Mouse (Mus musculus): Measurements from ENCODE around the gene Qars. TPM values are rescaled to one million over a fixed set of nuclear protein-coding genes. Genes with fewer than 3 reads are reported as not detected.

The Qars gene
- total RNA-seq (2021) = 10 to 100 TPM; 77.2 to 78.3 TPM
- long read RNA-seq, experiment 1, transcript Qars-201 (24 exons, 2,800 nt) = major isoform, 63 of 76 reads
- long read RNA-seq, experiment 1, partial matches to known transcripts = 10 of 76 reads
- long read RNA-seq, experiment 1, other reads (novel, unspliced or antisense) = 3 of 76 reads
- long read RNA-seq, experiment 2, transcript Qars-201 (24 exons, 2,800 nt) = major isoform, 38 of 50 reads
- long read RNA-seq, experiment 2, partial matches to known transcripts = 6 of 50 reads
- long read RNA-seq, experiment 2, other reads (novel, unspliced or antisense) = 6 of 50 reads

GRCm38 (mm10) chr9:108507619-108508434 lies at the start of gene Qars:
Gene Qars, plus strand, starts transcription at chr9:108507706.
- peak; percentile 89 for DNase-seq

DNA sequence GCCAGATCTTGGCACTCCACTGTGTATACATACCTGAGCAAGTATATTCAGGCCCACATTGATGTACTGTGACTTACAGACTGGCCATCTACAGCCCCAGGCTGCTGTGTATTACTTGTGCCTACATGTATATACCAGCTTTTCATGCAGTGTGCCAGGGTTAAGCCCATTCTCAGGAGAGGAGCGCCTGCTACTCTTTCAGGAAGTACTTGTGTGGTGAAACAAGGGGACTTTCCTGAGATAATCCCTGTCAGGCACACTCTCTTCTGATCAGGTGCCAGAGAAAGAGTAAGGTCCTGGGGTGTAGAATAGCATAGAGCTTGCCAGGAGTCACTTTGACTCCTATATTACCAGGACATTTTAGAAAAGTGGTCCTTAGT lies 47.6 kb upstream of the Qars start:
- no peak for DNase-seq

- DNase-seq = peak; percentile 88
These were observed 47.0 kb upstream of the Qars start, which contains the start of gene Ccdc71 for GRCm38 (mm10) chr9:108460319-108461178. Gene Ccdc71, plus strand, starts transcription at chr9:108460527.

DNA sequence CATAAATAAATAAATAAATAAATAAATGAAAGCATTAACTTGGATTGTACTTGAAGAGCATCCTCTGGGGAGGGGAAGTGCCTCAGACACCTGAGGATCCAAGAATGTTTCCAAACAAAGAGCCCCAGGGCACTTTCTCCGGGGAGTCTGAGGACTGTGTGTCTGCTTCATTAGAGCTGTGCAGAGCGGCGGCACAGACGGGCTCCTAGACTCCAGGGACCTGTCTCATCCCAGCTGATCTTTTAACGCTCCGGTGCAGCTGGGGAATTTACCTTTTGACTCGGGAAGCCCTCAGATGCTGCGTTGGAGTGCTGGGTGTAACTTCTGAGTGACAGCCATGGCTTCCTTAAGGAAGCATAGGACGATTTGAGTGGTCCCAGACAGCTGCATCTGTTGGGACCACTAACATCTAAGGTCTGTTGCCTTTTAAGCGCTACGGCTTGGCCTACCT lies 46.3 kb upstream of the Qars start, which contains the start of gene Klhdc8b:
TSS of gene Klhdc8b (minus strand) at position 401 of the 451 bp plus-strand sequence.
- DNase-seq = no peak

- DNase-seq = no peak
These were observed 45.8 kb upstream of the Qars start for GRCm38 (mm10) chr9:108461675-108462074.

GRCm38 (mm10) chr9:108462192-108462591 lies 45.3 kb upstream of the Qars start:
- no peak for DNase-seq

DNA sequence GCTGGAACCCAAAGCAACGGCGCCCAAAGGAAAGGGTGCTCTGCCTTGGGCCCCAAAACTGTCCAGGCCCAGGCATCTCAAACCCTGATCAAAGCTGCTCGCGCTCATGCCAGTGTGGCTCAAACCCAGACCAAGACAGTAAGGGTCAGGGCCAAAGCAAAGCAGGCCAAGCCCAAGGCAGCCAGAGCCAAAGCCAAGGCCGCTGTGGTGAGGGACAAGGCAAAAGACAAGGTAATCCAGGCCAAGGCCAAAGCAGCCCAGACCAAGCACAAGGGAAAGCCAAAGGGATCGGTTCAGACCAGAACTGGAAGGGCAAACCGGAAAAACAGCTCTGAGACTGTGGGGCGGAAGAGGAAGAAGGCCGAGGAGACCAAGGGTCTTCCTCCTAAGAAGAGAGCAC lies 43.8 kb upstream of the Qars start:
- no peak for DNase-seq

- no peak for DNase-seq
These were observed 41.3 kb upstream of the Qars start for GRCm38 (mm10) chr9:108466219-108466618.

DNA sequence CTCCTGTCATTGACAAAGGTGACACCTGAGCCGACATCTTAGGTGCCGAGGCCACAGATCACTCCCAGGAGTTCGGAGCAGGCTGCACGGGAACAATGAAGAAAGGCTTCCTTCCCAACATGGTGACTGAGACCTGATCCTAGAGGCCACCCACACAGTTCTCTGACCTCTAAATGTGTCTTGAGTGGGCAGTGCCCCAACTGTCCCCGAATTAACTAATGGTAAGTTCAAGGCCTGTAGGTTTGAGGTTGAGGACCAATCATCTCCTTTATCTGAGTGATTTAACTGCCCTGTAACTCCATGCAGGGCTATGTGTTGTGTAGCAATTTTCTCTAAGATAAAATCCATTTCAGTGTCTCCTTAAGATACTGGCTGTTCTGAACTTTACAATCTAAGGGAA lies 38.1 kb upstream of the Qars start:
- DNase-seq = no peak

DNA sequence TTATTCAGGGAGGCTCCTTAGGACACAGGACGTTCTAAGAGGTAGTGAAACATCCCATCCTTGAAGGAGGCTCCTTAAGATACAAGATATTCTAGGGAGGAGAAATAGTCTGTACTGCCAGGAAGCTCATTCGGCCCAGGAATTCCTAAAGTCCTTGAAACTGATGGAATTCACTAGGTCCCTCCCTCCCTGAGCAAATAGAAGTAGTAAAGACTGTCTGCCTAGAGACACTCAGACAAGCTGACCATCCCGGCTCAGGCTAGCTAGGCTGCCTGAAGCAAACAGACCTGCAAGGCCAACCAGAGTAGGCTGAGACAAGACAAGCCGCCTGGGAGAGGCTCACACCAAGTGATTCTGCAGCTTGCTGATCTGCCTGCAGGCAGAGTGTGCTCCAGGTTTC lies 37.7 kb upstream of the Qars start:
- DNase-seq = no peak

GRCm38 (mm10) chr9:108474528-108474927 lies 33.0 kb upstream of the Qars start:
- no peak for DNase-seq

GRCm38 (mm10) chr9:108478638-108479156 lies 28.8 kb upstream of the Qars start:
- DNase-seq = peak; percentile 86

GRCm38 (mm10) chr9:108479241-108479640 lies 28.3 kb upstream of the Qars start:
- peak; percentile 25 for DNase-seq

DNA sequence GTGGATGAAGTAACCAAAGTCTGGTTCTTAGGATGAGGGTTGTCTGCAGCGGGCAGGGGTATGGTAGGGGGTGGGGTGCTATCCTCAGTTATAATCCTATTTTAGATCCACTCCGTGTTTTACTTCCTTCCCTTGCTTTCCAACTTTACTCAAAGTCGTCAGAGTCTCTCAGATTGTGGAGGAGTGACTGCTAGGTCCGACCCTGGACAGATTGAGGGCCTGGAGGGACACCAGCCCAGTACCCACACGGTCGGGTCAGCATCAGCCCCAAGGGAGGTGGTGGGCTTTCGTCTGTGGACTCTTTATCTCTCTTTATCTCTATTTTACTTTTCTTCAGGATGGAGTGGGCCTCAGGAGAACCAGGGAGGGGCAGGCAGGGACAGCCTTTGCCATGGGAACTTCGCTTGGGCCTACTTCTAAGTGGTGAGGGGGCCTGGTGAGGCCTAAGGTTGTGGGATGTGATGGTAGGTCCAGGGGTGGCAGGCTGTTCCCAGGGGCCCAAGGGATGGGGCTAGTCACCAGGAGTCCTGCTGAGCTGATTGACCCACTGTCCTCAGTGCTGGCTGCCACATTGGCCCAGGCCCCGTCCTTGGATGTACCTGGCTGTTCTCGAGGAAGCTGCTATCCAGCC lies 27.7 kb upstream of the Qars start, which contains the start of gene Lamb2:
TSS of gene Lamb2 (plus strand) at position 16 of the 631 bp plus-strand sequence.
- DNase-seq = no peak

GRCm38 (mm10) chr9:108480813-108481519 lies 26.5 kb upstream of the Qars start:
- DNase-seq = no peak

GRCm38 (mm10) chr9:108481520-108482210 lies 25.8 kb upstream of the Qars start:
- no peak for DNase-seq

GRCm38 (mm10) chr9:108483051-108483790 lies 24.3 kb upstream of the Qars start:
- DNase-seq = no peak

GRCm38 (mm10) chr9:108484021-108484420 lies 23.5 kb upstream of the Qars start:
- DNase-seq = no peak

DNA sequence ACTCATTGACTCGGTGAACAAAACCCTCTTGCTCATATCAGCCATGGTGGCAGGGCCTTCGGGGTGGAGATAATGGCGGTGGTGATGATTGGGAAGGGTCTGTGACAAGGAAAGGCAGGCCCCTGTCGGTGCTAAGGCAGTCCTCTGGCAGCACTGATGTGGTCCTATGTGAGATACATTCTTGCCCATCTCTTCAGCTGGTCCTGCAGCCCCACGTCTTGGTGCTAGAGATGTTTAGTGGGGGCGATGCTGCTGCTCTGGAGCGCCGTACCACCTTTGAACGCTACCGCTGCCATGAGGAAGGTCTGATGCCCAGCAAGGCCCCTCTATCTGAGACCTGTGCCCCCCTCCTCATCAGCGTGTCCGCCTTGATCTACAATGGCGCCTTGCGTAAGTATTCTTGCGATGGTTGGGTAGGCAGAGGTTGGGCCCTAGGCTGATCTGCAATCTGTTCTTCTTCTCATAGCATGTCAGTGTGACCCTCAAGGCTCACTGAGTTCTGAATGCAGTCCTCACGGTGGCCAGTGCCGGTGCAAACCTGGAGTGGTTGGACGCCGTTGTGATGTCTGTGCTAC lies 22.1 kb upstream of the Qars start:
- no peak for DNase-seq

Data from gastrocnemius, postnatal 10 days (tissue).